In the genomic region with DNA sequence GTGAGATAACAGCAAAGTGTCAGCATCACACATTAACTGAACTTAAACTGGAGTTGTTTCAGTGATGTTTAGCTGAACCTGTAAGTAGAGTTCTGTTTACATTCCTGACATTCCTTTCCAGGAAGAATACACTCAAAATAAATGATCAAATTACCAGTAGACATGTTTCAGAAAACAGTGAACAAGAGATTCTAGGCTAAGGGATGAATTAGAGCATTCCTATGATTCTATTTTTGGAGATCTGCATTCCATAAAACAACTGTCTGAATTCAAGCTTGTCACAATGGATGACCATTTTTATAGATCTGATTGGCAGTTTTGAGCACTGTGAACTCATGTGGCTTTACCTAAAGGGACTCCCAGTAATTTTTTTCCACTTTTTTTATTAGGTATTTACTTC, we compare ENCODE assay signal across 25 mouse cellular contexts.
"Had no signal": no experiment of that assay in that cellular context is flagged by ENCODE, and none has a peak within 500 bp of the region (broad histone marks: within the 10 kb centered on the region; RNA-seq: fewer than 3 reads in every experiment).

No protein-coding gene starts in this region.

- H3K27ac ChIP-seq: heart, adult 2 months; heart, embryonic 13.5 days; heart, embryonic 15.5 days; hindbrain, embryonic 10.5 days; hindbrain, embryonic 12.5 days; hindbrain, embryonic 14.5 days; intestine, embryonic 15.5 days; limb, embryonic 13.5 days; limb, embryonic 15.5 days; liver, embryonic 12.5 days; liver, embryonic 14.5 days had no signal

- DNase-seq: gastrocnemius, postnatal 14 days; gastrocnemius, postnatal 36 days; heart, adult 11 months; heart, adult 2 months; heart, postnatal 4 days; kidney, adult 11 months; kidney, adult 8-10 months; kidney, postnatal 14 days; kidney, postnatal 36 days; layer of hippocampus, adult 9-11 months; layer of hippocampus, postnatal 36 days; left cerebral cortex, postnatal 4 days had no signal

- H3K9ac ChIP-seq: heart, embryonic 13.5 days; heart, embryonic 15.5 days; hindbrain, embryonic 12.5 days; hindbrain, embryonic 14.5 days; intestine, embryonic 15.5 days; limb, embryonic 13.5 days; limb, embryonic 15.5 days; liver, embryonic 12.5 days; liver, embryonic 14.5 days had no signal

- H3K27me3 ChIP-seq: heart, embryonic 13.5 days; heart, embryonic 15.5 days; hindbrain, embryonic 12.5 days; intestine, embryonic 15.5 days; limb, embryonic 13.5 days; limb, embryonic 15.5 days; liver, embryonic 12.5 days had no signal

- H3K36me3 ChIP-seq: heart, embryonic 13.5 days; heart, embryonic 15.5 days; hindbrain, embryonic 10.5 days; hindbrain, embryonic 12.5 days; intestine, embryonic 15.5 days; limb, embryonic 13.5 days; limb, embryonic 15.5 days; liver, embryonic 12.5 days had no signal

- ATAC-seq: hindbrain, embryonic 16.5 days; inflammation-experienced regulatory T-cells, adult 6 months; intestine, embryonic 15.5 days; liver, embryonic 12.5 days had no signal

- H3K9me3 ChIP-seq: heart, embryonic 13.5 days; heart, embryonic 15.5 days; hindbrain, embryonic 10.5 days; hindbrain, embryonic 12.5 days; intestine, embryonic 15.5 days; limb, embryonic 13.5 days; limb, embryonic 15.5 days; liver, embryonic 12.5 days had no signal

- H3K4me2 ChIP-seq: heart, embryonic 11.5 days; heart, embryonic 13.5 days; heart, embryonic 15.5 days; hindbrain, embryonic 12.5 days; hindbrain, embryonic 14.5 days; intestine, embryonic 15.5 days; limb, embryonic 13.5 days; limb, embryonic 15.5 days; liver, embryonic 12.5 days had no signal

- H3K4me1 ChIP-seq: heart, embryonic 13.5 days; heart, embryonic 15.5 days; hindbrain, embryonic 10.5 days; hindbrain, embryonic 12.5 days; intestine, embryonic 15.5 days; limb, embryonic 13.5 days; limb, embryonic 15.5 days; liver, embryonic 12.5 days had no signal

- H3K4me3 ChIP-seq: heart, adult 2 months; heart, embryonic 13.5 days; heart, embryonic 15.5 days; hindbrain, embryonic 10.5 days; hindbrain, embryonic 12.5 days; intestine, embryonic 15.5 days; limb, embryonic 13.5 days; limb, embryonic 15.5 days; liver, embryonic 12.5 days had no signal
